Mouse (Mus musculus) bone marrow macrophage, adult 2 months (primary cell): Measurements from ENCODE around the gene Dlg1.
"Not testable (repeated sequence)": the region's sequence is repeated elsewhere in the genome, so short reads cannot be mapped to it uniquely, and the experiment has no call there.

Experiments used
- CTCF ChIP-seq: IDR thresholded peaks from 2 replicates; pipeline ENCODE4 v1.5.1; 2012; ENCODE audit warnings: low read depth, mild to moderate bottlenecking, low read length, moderate library complexity
- POLR2A ChIP-seq: IDR thresholded peaks from 2 replicates; pipeline ENCODE4 v1.6.1; 2012; ENCODE audit warnings: mild to moderate bottlenecking, low read depth, low read length, borderline replicate concordance

DNA sequence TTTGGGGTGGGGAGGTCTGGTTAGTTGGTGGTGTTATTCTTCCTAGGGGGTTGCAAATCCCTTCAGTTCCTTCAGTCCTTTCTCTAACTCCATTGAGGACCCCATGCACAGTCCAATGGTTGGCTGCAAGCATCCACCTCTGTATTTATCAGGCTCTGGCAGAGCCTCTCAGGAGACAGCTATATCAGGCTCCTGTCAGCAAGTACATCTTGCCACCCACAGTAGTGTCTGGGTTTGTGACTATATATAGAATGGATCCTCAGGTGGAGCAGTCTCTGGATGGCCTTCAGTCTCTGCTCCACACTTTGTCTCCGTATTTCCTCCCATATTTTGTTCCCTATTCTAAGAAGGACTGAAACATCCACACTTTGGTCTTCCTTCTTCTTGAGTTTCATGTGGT lies 67.7 kb downstream of the Dlg1 start:
- TF ChIP-seq CTCF, POLR2A: not testable (repeated sequence)
